Mouse (Mus musculus): ENCODE measurements around the gene Hdac4. TPM values are rescaled to one million over a fixed set of nuclear protein-coding genes. Genes with fewer than 3 reads are reported as not detected.

Gene Hdac4
- polyA plus RNA-seq, 1 experiment: 35.1 TPM

DNA sequence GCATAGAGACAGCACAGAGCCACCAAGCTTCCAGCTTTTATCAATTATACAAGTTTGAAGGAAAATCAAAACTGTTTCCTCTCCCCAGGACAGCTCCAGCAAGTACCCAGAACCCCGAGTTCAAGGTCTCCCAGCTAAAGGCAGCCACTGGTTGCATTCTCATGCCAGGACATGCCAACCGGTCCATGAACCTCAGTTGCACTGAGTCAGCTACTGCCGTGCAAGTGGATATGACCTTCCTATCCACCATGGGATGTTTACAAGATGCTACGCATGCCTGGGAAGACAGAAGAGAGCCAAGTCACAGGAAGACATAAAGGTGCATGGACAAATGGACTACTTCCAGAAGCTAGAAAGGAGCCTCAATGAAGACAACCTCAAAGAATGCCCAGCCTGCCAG lies 56.5 kb downstream of the Hdac4 start:
- H3K4me3 ChIP-seq (ENCODE audit: insufficient read depth, low read length): no peak overlapping the region
- TF ChIP-seq CTCF (IDR thresholded peaks at IDR 0.05; ENCODE audit: extremely low read depth, insufficient read depth, low read length) (no peak), POLR2A (IDR thresholded peaks at IDR 0.05; ENCODE audit: extremely low read depth, insufficient read depth, low read length) (no peak)
- H3K4me1 ChIP-seq (ENCODE audit: control insufficient read depth, insufficient read depth, low read length): peaks cover 17% of the 10 kb centered on the region
- no peak overlapping the region for H3K27ac ChIP-seq (ENCODE audit: insufficient read depth, low read length)

DNA sequence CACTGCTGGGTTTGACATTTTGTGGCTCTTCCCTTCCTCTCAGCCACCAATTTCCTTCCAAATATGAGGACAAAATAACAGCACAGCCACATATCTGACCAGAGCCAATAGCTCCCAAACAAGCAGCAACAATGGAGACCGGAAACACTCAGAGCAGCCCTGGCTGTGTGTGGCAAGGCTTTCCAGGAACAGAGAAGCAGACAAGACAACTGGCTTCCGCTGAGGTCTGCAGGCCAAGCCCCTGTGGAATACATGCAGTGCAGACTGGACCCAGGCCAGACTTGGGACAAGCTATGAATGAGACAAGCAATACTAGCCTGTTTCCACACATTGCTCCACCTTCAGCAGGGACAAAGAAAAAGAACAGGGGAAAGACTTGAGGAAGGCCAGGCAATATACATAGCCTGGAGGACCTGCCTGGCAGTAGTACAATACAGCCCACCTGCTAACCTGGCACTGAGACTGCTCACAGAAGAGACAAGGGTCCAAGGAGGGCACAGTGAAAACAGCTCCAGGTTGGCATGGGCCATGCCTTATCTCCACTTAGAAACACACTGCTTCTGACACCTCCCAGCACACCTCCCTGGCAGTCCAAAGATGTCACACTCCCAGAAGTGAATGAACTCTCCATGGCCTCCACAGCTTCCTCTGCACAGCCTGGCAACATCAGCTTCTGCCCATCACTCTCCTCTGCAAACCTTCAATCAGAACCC lies 58.2 kb downstream of the Hdac4 start:
- Histone ChIP-seq H3K4me3 (ENCODE audit: insufficient read depth, low read length) (no peak overlapping the region), H3K27ac (ENCODE audit: insufficient read depth, low read length) (no peak overlapping the region), H3K4me1 (ENCODE audit: control insufficient read depth, insufficient read depth, low read length) (peaks cover 12% of the 10 kb centered on the region)
- TF ChIP-seq CTCF (IDR thresholded peaks at IDR 0.05; ENCODE audit: extremely low read depth, insufficient read depth, low read length): no peak
- no peak for TF ChIP-seq POLR2A (IDR thresholded peaks at IDR 0.05; ENCODE audit: extremely low read depth, insufficient read depth, low read length)

DNA sequence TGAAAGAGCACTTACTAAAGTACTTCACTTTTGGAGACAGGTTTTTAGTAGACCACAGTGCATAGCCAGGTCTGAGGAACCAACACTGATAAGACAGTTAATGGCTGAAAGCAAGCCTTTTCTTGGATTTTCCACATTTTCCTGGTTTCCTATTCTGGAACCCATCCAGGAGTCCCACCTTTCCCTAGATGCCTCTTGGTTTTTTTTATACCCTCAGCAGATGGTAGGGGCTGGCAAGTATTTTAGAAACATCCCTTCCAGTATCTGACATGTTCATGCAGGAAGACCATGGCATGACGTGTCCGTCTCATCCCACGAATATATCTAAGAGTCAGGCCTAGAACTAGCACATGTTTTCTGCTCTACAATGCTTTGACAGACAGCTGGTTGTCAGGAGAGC lies 59.1 kb downstream of the Hdac4 start:
- TF ChIP-seq CTCF (IDR thresholded peaks at IDR 0.05; ENCODE audit: extremely low read depth, insufficient read depth, low read length): no peak
- TF ChIP-seq POLR2A (IDR thresholded peaks at IDR 0.05; ENCODE audit: extremely low read depth, insufficient read depth, low read length): no peak
- H3K4me3 ChIP-seq (ENCODE audit: insufficient read depth, low read length): no peak overlapping the region
- peaks cover 10% of the 10 kb centered on the region for H3K4me1 ChIP-seq (ENCODE audit: control insufficient read depth, insufficient read depth, low read length)
- no peak overlapping the region for H3K27ac ChIP-seq (ENCODE audit: insufficient read depth, low read length)

DNA sequence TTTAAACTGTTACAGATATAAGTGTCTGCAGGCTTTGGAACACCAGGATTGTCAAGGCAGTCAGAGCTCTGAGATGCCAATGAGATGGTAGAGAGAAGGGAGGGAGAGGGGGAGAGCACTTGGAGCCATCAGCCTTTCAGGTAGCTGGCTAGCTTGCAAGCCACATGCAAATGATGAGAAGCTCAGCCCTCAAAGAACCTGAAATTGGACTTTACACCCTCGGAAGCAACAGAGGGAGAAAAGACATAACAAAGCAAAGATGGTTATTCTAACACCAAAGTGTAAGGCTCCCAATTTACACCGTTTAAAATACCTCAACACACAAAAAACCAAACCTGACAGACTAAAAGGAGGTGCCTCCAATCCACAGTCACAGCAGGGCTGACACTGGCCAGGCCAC lies 63.3 kb downstream of the Hdac4 start:
- no peak overlapping the region for H3K27ac ChIP-seq (ENCODE audit: insufficient read depth, low read length)
- peaks cover 11% of the 10 kb centered on the region for H3K4me1 ChIP-seq (ENCODE audit: control insufficient read depth, insufficient read depth, low read length)
- no peak overlapping the region for H3K4me3 ChIP-seq (ENCODE audit: insufficient read depth, low read length)
- no peak for TF ChIP-seq CTCF (IDR thresholded peaks at IDR 0.05; ENCODE audit: extremely low read depth, insufficient read depth, low read length)
- no peak for TF ChIP-seq POLR2A (IDR thresholded peaks at IDR 0.05; ENCODE audit: extremely low read depth, insufficient read depth, low read length)

DNA sequence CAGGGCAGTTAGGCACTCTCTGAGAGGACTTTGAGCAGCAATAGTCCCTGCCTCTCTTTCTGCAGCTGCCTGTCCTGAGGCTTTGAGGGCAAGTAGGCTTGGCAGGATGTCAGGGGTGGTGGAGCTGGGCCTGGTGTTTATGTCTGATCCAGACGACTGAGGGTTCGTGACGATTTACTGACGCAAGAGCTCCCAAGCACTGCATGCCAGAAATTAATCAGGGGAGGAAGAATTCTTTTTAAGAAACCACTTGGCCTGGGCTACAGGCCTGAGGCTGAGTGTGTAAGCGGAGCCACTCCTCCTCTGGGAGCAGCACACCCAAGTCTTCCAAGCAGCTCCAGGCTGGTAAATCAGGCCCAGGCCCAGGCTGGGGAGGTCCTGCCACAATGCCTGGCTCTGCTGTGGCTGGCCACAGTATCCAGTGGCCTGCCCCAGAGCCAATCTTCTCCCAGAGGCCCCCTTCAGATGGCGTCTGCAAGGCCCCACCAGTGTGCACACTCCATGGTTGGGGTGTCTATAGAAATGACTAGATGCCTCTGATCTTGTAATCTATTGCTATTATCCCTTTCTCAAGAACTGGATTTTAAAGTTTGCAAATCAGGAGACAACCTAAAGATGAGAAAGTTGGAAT lies 64.9 kb downstream of the Hdac4 start:
- TF ChIP-seq POLR2A (IDR thresholded peaks at IDR 0.05; ENCODE audit: extremely low read depth, insufficient read depth, low read length): no peak
- TF ChIP-seq CTCF (IDR thresholded peaks at IDR 0.05; ENCODE audit: extremely low read depth, insufficient read depth, low read length): no peak
- Histone ChIP-seq H3K4me1 (ENCODE audit: control insufficient read depth, insufficient read depth, low read length) (peaks cover 6% of the 10 kb centered on the region; the same call in 1 of the 2 replicates), H3K4me3 (ENCODE audit: insufficient read depth, low read length) (no peak overlapping the region), H3K27ac (ENCODE audit: insufficient read depth, low read length) (no peak overlapping the region)

DNA sequence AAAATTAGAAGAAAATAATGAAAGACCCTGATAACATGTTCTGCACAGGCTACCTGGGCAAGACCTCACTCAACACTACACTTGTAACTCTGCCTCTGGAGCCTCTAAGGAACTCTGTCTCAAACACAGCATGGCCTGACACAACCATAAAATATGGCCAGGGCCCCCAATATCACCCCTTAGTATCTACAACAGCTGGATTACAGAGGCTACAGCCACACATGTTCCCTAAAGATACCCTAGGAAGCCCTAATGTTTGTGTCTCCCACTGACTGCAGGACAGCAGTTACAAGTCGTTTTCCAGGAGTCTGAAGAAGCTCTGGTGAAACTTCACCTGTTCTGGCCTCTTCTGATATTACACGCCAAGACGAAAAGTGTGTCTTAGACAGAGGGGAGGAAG lies 65.7 kb downstream of the Hdac4 start:
- no peak overlapping the region for H3K4me3 ChIP-seq (ENCODE audit: insufficient read depth, low read length)
- no peak overlapping the region for H3K27ac ChIP-seq (ENCODE audit: insufficient read depth, low read length)
- no peak for TF ChIP-seq POLR2A (IDR thresholded peaks at IDR 0.05; ENCODE audit: extremely low read depth, insufficient read depth, low read length)
- TF ChIP-seq CTCF (IDR thresholded peaks at IDR 0.05; ENCODE audit: extremely low read depth, insufficient read depth, low read length): no peak
- peaks cover 4% of the 10 kb centered on the region; the same call in 1 of the 2 replicates for H3K4me1 ChIP-seq (ENCODE audit: control insufficient read depth, insufficient read depth, low read length)

DNA sequence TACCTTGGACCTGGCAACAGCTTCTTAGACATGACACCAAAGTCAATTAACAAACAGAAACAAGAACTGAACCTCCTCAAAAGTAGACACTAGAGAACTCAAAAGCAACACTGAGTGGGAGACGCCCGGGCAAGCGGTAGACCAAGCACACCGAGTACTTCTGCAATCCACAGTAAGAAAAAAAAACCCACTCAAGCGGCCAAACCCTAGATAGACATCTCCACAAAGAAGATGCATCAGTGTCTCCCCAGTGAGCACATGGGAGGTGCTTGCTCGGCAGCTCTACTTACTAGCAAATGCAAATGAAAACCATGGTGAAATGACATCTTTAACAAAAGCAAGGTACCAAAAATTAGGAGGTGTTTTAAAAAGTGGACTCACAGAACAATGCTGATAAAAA lies 67.7 kb downstream of the Hdac4 start:
- TF ChIP-seq CTCF (IDR thresholded peaks at IDR 0.05; ENCODE audit: extremely low read depth, insufficient read depth, low read length) (no peak), POLR2A (IDR thresholded peaks at IDR 0.05; ENCODE audit: extremely low read depth, insufficient read depth, low read length) (no peak)
- no peak overlapping the region for H3K4me3 ChIP-seq (ENCODE audit: insufficient read depth, low read length)
- no peak overlapping the region for H3K27ac ChIP-seq (ENCODE audit: insufficient read depth, low read length)
- H3K4me1 ChIP-seq (ENCODE audit: control insufficient read depth, insufficient read depth, low read length): peaks cover 8% of the 10 kb centered on the region

DNA sequence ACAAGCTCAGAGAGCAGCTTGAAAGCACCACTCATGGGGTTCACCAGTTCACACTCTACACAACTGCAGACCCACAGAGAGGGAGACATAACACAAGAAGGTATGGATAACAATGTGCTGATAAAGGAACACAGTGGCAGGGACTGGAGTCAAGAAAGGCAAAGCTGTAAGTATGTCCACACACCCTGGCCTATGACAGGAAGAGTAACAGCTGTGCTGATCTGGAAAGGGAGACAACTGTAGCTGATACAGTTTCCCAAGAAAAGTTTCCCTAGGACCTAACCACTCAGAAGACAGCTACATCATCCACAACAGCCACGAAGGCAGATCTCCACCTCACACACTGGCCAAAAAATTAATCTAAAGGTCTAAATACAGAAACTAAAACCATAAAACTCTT lies 68.1 kb downstream of the Hdac4 start:
- Histone ChIP-seq H3K27ac (ENCODE audit: insufficient read depth, low read length) (no peak overlapping the region), H3K4me1 (ENCODE audit: control insufficient read depth, insufficient read depth, low read length) (peaks cover 8% of the 10 kb centered on the region), H3K4me3 (ENCODE audit: insufficient read depth, low read length) (no peak overlapping the region)
- TF ChIP-seq CTCF (IDR thresholded peaks at IDR 0.05; ENCODE audit: extremely low read depth, insufficient read depth, low read length): no peak
- no peak for TF ChIP-seq POLR2A (IDR thresholded peaks at IDR 0.05; ENCODE audit: extremely low read depth, insufficient read depth, low read length)

DNA sequence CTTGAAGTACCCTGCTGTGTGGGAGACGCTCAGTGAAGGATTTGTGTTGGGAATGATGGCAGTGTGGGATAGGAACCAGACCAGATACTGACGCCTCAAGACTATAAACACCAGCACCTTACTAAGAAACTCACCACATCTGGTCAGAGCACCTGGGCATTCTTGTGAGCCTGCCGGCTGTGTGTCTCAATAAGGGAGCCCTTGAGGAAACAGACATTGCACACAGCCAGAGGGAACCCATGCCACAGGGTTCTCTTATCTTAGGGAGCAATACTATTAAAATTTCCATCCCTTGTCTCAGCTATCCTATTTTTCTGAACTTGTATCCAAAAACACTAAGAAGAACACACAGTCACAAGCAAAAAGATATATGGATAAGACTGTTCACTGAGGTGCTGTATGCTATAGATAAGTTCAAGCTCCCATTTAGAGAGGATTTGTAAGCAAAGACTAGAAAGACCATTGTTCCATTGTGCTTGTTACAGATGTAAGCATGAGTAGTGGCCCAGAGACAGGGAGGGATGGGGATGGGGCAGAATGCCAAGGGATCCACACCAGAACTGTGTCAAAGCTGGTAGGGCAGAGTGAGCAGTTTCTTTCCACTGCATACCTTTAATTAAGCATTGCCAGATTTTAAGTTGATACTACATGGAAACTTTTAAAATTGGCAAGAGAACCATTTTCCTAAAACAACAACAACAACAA lies 70.8 kb downstream of the Hdac4 start:
- no peak overlapping the region for H3K4me3 ChIP-seq (ENCODE audit: insufficient read depth, low read length)
- no peak for TF ChIP-seq CTCF (IDR thresholded peaks at IDR 0.05; ENCODE audit: extremely low read depth, insufficient read depth, low read length)
- no peak for TF ChIP-seq POLR2A (IDR thresholded peaks at IDR 0.05; ENCODE audit: extremely low read depth, insufficient read depth, low read length)
- peaks cover 6% of the 10 kb centered on the region for H3K4me1 ChIP-seq (ENCODE audit: control insufficient read depth, insufficient read depth, low read length)

More for the DNA sequence above, 70.8 kb downstream of the Hdac4 start:
- H3K27ac ChIP-seq (ENCODE audit: insufficient read depth, low read length): no peak overlapping the region
